Mouse (Mus musculus): Measurements from ENCODE around the gene Ccdc27. TPM values are rescaled to one million over a fixed set of nuclear protein-coding genes. Genes with fewer than 3 reads are reported as not detected.

The Ccdc27 gene
- polyA plus RNA-seq, 1 experiment from 2014 or later: not detected

DNA sequence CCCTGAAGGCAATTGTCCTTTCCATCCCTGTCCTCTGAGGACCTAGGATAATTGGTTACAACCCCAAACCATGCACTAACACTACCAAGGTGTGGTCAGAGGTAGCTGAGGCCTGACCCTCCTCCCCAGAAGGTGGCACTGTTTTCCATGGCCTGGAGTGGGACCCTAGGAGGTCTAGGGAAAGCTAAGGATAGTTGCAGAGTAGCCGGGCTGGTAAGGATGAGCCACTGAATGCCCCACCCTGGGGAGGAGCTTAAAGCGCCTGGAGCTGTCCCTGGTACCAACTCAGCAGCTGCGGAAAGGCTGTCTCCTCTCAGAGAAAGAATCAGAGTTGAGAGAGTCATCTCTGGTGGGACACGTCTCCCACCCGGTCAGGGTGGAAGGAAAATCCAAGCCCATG lies 28.4 kb upstream of the Ccdc27 start:
- Histone ChIP-seq H3K27me3 (ENCODE audit: control insufficient read depth, insufficient read depth, low read length) (peaks cover 28% of the 10 kb centered on the region), H3K27ac (ENCODE audit: low read length) (no peak overlapping the region), H3K4me3 (ENCODE audit: low read length) (no peak overlapping the region), H3K9me3 (replicated peaks; ENCODE audit: control insufficient read depth, low read length) (no peaks in the 10 kb centered on the region), H3K4me2 (ENCODE audit: low read depth, low read length) (no peak overlapping the region), H3K4me1 (ENCODE audit: control insufficient read depth, insufficient read depth, low read length) (no peaks in the 10 kb centered on the region), H3K36me3 (ENCODE audit: control insufficient read depth, insufficient read depth) (no peaks in the 10 kb centered on the region), H3K9ac (ENCODE audit: low read length) (no peak overlapping the region)
- ATAC-seq (replicated peaks; ENCODE audit: extremely low read depth, insufficient read depth, low FRiP score): 0 out of 2 replicates have a peak, but pooled peaks have one; percentile 35
- under 1% methylated on average over 5 of the region's 5 CpGs for WGBS

DNA sequence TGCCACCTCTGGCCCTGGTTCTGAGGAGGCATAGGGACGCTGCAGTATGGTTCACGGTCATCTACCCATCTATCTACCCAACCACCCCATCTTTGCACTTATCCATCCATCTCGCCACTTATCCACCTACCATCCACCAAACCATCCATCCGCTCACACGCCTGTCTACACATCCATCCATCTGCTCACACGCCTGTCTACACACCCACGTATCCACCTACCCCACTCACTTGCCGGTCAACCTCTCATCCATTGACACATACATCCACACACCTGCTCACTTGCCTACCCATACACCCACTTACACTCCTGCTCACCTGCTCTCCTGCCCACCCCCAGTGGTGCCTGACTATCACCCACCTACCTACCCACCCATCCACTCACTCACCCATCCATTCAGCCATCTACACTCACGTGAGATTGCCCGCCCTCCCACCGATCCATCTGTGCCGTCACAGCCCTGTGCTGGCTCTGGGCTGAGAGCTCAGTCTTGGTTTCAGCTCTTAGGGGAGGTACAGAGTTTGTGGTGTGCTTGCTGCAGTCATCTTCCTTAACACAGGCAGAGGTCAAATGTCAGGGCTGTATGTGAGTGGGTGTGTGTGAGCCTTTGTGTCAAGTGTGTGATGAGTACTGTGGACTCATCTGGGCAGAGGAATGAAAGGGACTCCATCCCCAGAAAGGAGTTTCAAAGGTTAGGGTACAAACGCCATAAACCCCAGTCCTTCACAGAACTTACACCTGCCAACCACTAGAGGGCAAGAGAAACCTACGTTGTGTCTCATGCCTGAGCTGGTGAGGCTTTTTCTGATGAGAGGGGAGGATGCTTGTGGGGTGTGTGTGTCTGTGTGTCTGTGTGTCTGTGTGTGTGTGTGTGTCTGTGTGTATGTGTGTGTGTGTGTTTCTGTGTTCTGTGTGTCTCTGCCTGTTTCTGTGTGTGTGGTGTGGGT lies 22.6 kb upstream of the Ccdc27 start:
- 57% methylated on average over 14 of the region's 14 CpGs for WGBS
- no peak for ATAC-seq (replicated peaks; ENCODE audit: extremely low read depth, insufficient read depth, low FRiP score)
- Histone ChIP-seq H3K27ac (ENCODE audit: low read length) (no peak overlapping the region), H3K4me3 (ENCODE audit: low read length) (no peak overlapping the region), H3K27me3 (ENCODE audit: control insufficient read depth, insufficient read depth, low read length) (peaks cover 2% of the 10 kb centered on the region; the same call in 1 of the 2 replicates), H3K4me1 (ENCODE audit: control insufficient read depth, insufficient read depth, low read length) (no peaks in the 10 kb centered on the region), H3K9me3 (replicated peaks; ENCODE audit: control insufficient read depth, low read length) (no peaks in the 10 kb centered on the region), H3K4me2 (ENCODE audit: low read depth, low read length) (no peak overlapping the region), H3K36me3 (ENCODE audit: control insufficient read depth, insufficient read depth) (no peaks in the 10 kb centered on the region), H3K9ac (ENCODE audit: low read length) (no peak overlapping the region)

GRCm38 (mm10) chr4:154057696-154058095 lies 15.2 kb upstream of the Ccdc27 start:
- H3K27me3 ChIP-seq (ENCODE audit: control insufficient read depth, insufficient read depth, low read length): no peaks in the 10 kb centered on the region; the same call in 1 of the 2 replicates
- H3K4me2 ChIP-seq (ENCODE audit: low read depth, low read length): no peak overlapping the region
- no peak overlapping the region for H3K9ac ChIP-seq (ENCODE audit: low read length)
- H3K36me3 ChIP-seq (ENCODE audit: control insufficient read depth, insufficient read depth): no peaks in the 10 kb centered on the region
- 52% methylated on average over 4 of the region's 4 CpGs for WGBS
- no peak overlapping the region for H3K27ac ChIP-seq (ENCODE audit: low read length)
- H3K9me3 ChIP-seq (replicated peaks; ENCODE audit: control insufficient read depth, low read length): no peaks in the 10 kb centered on the region
- no peak for ATAC-seq (replicated peaks; ENCODE audit: extremely low read depth, insufficient read depth, low FRiP score)
- no peaks in the 10 kb centered on the region for H3K4me1 ChIP-seq (ENCODE audit: control insufficient read depth, insufficient read depth, low read length)
- no peak overlapping the region for H3K4me3 ChIP-seq (ENCODE audit: low read length)

GRCm38 (mm10) chr4:154056661-154057060 lies 14.2 kb upstream of the Ccdc27 start:
- 30% methylated on average over 2 of the region's 2 CpGs for WGBS
- H3K4me1 ChIP-seq (ENCODE audit: control insufficient read depth, insufficient read depth, low read length): no peaks in the 10 kb centered on the region
- H3K27me3 ChIP-seq (ENCODE audit: control insufficient read depth, insufficient read depth, low read length): no peaks in the 10 kb centered on the region; the same call in 1 of the 2 replicates
- H3K27ac ChIP-seq (ENCODE audit: low read length): peak overlapping the region; percentile 26; the same call in 1 of the 2 replicates
- no peaks in the 10 kb centered on the region for H3K9me3 ChIP-seq (replicated peaks; ENCODE audit: control insufficient read depth, low read length)
- H3K9ac ChIP-seq (ENCODE audit: low read length): no peak overlapping the region
- H3K4me2 ChIP-seq (ENCODE audit: low read depth, low read length): no peak overlapping the region
- no peak for ATAC-seq (replicated peaks; ENCODE audit: extremely low read depth, insufficient read depth, low FRiP score)
- no peak overlapping the region for H3K4me3 ChIP-seq (ENCODE audit: low read length)
- no peaks in the 10 kb centered on the region for H3K36me3 ChIP-seq (ENCODE audit: control insufficient read depth, insufficient read depth)

DNA sequence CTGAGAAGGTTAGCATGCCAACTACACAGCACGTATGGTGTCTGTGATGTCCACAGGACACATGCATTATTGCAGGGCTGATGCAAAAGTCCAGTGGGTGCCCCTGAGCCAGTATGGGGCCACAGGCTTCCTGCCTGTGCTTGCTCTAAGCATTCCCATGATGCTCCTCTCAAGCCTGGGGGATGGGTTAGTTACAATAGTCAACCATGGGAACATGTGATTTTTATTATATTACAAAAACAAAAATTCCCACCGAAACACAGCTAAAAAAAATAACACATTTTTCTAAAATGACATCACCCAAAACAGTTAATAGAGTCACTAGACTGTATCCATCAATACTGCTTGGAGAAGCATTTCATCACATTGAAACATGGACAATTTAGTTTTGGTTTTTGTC lies 13.6 kb upstream of the Ccdc27 start:
- Histone ChIP-seq H3K4me1 (ENCODE audit: control insufficient read depth, insufficient read depth, low read length) (no peaks in the 10 kb centered on the region), H3K9me3 (replicated peaks; ENCODE audit: control insufficient read depth, low read length) (no peaks in the 10 kb centered on the region)

GRCm38 (mm10) chr4:154055482-154055881 lies 13.0 kb upstream of the Ccdc27 start:
- no peak overlapping the region for H3K27ac ChIP-seq (ENCODE audit: low read length)
- ATAC-seq (replicated peaks; ENCODE audit: extremely low read depth, insufficient read depth, low FRiP score): no peak
- WGBS: 65% methylated on average over 7 of the region's 7 CpGs

More for the DNA sequence above, 13.6 kb upstream of the Ccdc27 start:
- Histone ChIP-seq H3K4me3 (ENCODE audit: low read length) (no peak overlapping the region), H3K36me3 (ENCODE audit: control insufficient read depth, insufficient read depth) (no peaks in the 10 kb centered on the region), H3K27me3 (ENCODE audit: control insufficient read depth, insufficient read depth, low read length) (no peaks in the 10 kb centered on the region; the same call in 1 of the 2 replicates), H3K27ac (ENCODE audit: low read length) (peak overlapping the region; percentile 26; the same call in 1 of the 2 replicates), H3K9ac (ENCODE audit: low read length) (no peak overlapping the region), H3K4me2 (ENCODE audit: low read depth, low read length) (no peak overlapping the region)
- no peak for ATAC-seq (replicated peaks; ENCODE audit: extremely low read depth, insufficient read depth, low FRiP score)
- 64% methylated on average over 2 of the region's 2 CpGs for WGBS

GRCm38 (mm10) chr4:154053065-154053464 lies 10.6 kb upstream of the Ccdc27 start:
- H3K9ac ChIP-seq (ENCODE audit: low read length): no peak overlapping the region
- no peak overlapping the region for H3K4me3 ChIP-seq (ENCODE audit: low read length)
- no peak overlapping the region for H3K27ac ChIP-seq (ENCODE audit: low read length)
- H3K4me2 ChIP-seq (ENCODE audit: low read depth, low read length): no peak overlapping the region
- H3K4me1 ChIP-seq (ENCODE audit: control insufficient read depth, insufficient read depth, low read length): no peaks in the 10 kb centered on the region
- no peaks in the 10 kb centered on the region; the same call in 1 of the 2 replicates for H3K27me3 ChIP-seq (ENCODE audit: control insufficient read depth, insufficient read depth, low read length)
- WGBS: 55% methylated on average over 4 of the region's 4 CpGs
- no peak for ATAC-seq (replicated peaks; ENCODE audit: extremely low read depth, insufficient read depth, low FRiP score)
- no peaks in the 10 kb centered on the region for H3K36me3 ChIP-seq (ENCODE audit: control insufficient read depth, insufficient read depth)
- H3K9me3 ChIP-seq (replicated peaks; ENCODE audit: control insufficient read depth, low read length): no peaks in the 10 kb centered on the region

More at GRCm38 (mm10) chr4:154055482-154055881, 13.0 kb upstream of the Ccdc27 start:
- Histone ChIP-seq H3K4me2 (ENCODE audit: low read depth, low read length) (no peak overlapping the region), H3K9me3 (replicated peaks; ENCODE audit: control insufficient read depth, low read length) (no peaks in the 10 kb centered on the region), H3K4me1 (ENCODE audit: control insufficient read depth, insufficient read depth, low read length) (no peaks in the 10 kb centered on the region), H3K4me3 (ENCODE audit: low read length) (no peak overlapping the region), H3K9ac (ENCODE audit: low read length) (no peak overlapping the region), H3K27me3 (ENCODE audit: control insufficient read depth, insufficient read depth, low read length) (no peaks in the 10 kb centered on the region; the same call in 1 of the 2 replicates), H3K36me3 (ENCODE audit: control insufficient read depth, insufficient read depth) (no peaks in the 10 kb centered on the region)

DNA sequence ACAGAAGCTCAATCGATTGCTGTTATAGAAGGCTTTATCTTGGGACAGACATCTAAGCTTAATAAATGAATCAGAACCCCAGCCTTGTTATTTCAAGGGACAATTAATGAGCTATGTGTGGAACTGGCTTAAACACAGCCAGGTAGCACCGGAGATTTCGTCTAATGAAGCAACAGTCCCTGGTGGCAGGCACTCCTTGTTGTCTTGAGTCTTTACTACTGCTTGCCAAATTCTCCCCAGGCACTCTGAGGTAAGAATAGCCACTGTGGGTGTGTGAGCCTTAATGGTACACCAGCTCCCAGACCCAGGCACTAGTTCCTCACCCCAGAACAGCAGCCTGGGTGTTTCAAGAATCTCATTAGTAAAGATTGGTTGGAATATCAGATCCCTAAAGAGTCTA lies 8.9 kb upstream of the Ccdc27 start:
- WGBS: 85% methylated on average over 3 of the region's 3 CpGs
- no peaks in the 10 kb centered on the region for H3K36me3 ChIP-seq (ENCODE audit: control insufficient read depth, insufficient read depth)
- no peak for ATAC-seq (replicated peaks; ENCODE audit: extremely low read depth, insufficient read depth, low FRiP score)
- no peaks in the 10 kb centered on the region for H3K4me1 ChIP-seq (ENCODE audit: control insufficient read depth, insufficient read depth, low read length)
- no peak overlapping the region for H3K4me2 ChIP-seq (ENCODE audit: low read depth, low read length)
- H3K27ac ChIP-seq (ENCODE audit: low read length): no peak overlapping the region
- H3K4me3 ChIP-seq (ENCODE audit: low read length): no peak overlapping the region
- no peaks in the 10 kb centered on the region for H3K9me3 ChIP-seq (replicated peaks; ENCODE audit: control insufficient read depth, low read length)
- H3K9ac ChIP-seq (ENCODE audit: low read length): no peak overlapping the region
- no peaks in the 10 kb centered on the region; the same call in 1 of the 2 replicates for H3K27me3 ChIP-seq (ENCODE audit: control insufficient read depth, insufficient read depth, low read length)

DNA sequence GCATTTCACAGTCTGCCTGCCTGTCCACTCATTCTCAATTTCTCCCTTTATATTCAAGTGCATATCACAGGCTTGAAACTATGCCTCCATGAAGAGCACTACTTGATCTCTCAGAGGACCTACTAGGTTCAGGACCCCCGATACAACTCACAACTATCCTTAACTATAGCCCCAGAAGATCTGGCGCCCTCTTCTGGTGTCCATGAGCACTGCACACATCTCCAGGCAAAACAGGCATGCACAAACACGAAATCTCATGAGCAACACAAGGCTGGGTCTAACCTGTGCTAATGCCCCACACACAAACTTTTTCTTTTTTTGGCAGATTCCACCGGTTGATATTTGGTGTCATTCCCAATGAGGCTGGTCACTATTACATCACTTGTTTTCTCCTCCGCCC lies 3.4 kb upstream of the Ccdc27 start:
- no peak overlapping the region for H3K4me3 ChIP-seq (ENCODE audit: low read length)
- 62% methylated on average over 5 of the region's 5 CpGs for WGBS
- ATAC-seq (replicated peaks; ENCODE audit: extremely low read depth, insufficient read depth, low FRiP score): no peak
- no peak overlapping the region for H3K4me2 ChIP-seq (ENCODE audit: low read depth, low read length)
- no peak overlapping the region for H3K27ac ChIP-seq (ENCODE audit: low read length)
- no peaks in the 10 kb centered on the region for H3K9me3 ChIP-seq (replicated peaks; ENCODE audit: control insufficient read depth, low read length)
- H3K27me3 ChIP-seq (ENCODE audit: control insufficient read depth, insufficient read depth, low read length): no peaks in the 10 kb centered on the region
- H3K9ac ChIP-seq (ENCODE audit: low read length): no peak overlapping the region
- no peaks in the 10 kb centered on the region for H3K36me3 ChIP-seq (ENCODE audit: control insufficient read depth, insufficient read depth)
- H3K4me1 ChIP-seq (ENCODE audit: control insufficient read depth, insufficient read depth, low read length): no peaks in the 10 kb centered on the region

All from heart, embryonic 16.5 days (tissue).